Mouse (Mus musculus): Measurements from ENCODE around the gene Rhcg.

DNA sequence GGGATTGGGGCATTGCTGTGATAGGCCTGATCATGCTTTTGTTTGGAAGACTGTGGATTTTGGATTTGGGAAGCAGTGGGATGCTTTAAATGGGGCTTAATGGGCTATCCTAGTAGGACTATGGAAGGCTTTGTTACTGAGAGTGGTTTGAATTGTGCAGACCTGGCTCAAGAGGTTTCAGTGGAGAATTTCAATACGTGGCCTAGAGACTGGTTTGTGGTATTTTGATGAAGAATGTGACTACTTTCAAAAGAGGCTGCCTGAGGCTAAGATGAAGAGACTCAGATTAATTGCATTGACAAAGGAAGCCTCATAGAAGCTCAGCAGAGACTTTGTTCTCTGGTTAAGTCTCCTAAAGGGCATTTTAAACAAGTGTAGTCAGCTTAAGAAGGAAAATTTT is 37.1 kb upstream of the Rhcg start:
- TF ChIP-seq CTCF (IDR thresholded peaks at IDR 0.05; ENCODE audit: insufficient read depth, low read depth, low read length) (no peak), POLR2A (IDR thresholded peaks at IDR 0.05; ENCODE audit: insufficient read depth, low read depth, low read length) (no peak)
